Mouse (Mus musculus): ENCODE data around the gene Syt2.

DNA sequence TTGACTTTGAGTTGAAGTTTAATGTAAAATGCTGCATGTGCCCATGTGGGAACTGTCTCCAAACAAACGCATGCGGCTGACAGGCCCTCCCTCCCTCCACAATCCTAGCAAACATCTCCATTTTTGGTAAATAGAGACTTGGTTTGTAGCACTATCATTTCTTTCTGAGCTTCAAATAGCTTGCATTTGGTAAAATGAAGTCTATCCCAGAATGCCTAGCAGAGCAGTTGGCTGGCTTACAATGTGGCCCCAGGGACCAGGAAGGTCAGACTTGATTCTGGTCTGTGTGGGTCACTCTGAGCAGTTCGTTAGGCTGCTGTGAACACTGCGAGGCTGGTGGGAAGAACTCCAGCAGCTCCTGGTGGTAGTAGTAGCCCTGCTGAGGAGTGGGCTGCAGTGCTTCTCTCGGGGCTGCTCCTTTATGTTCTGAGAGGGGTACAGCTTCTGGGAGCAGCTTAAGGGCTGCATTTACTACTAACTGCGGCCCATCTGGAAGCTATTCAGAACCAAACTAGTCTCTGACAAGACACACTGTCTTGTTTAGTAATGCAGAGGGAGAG, 128.3 kb downstream of the Syt2 start:
- TF ChIP-seq CTCF (IDR thresholded peaks at IDR 0.05; ENCODE audit: extremely low read depth, insufficient read depth, insufficient read length, insufficient replicate concordance) (no peak), POLR2A (IDR thresholded peaks at IDR 0.05; ENCODE audit: low read depth, low read length) (no peak)

All from spleen, adult 2 months (tissue).